Mouse (Mus musculus) forebrain, embryonic 14.5 days (tissue): ENCODE data around the gene Iqcd. TPM values are rescaled to one million over a fixed set of nuclear protein-coding genes. Genes with fewer than 3 reads are reported as not detected.

ENCODE experiments used
- ATAC-seq: fragments of 200-750 bp; cut with Nextera tagmentation; 2 replicates; pipeline ENCODE4 v1.8.0; 2017; ENCODE audit warnings: mild to moderate bottlenecking, moderate library complexity
- DNase-seq: peaks from one replicate; pipeline ENCODE4 v3.0.0-alpha.2; 2015; ENCODE audit warnings: low spot score
- H3K27ac ChIP-seq: fragments of 300-500 bp; sonication (generic); 2 replicates; pipeline ENCODE4 v1.5.1; 2014; ENCODE audit warnings: low read depth, mild to moderate bottlenecking, control low read depth, low read length, moderate library complexity
- H3K27me3 ChIP-seq: fragments of 300-500 bp; sonication (generic); replicated peaks from 2 replicates; pipeline ENCODE4 v1.6.1; 2014; ENCODE audit warnings: low read length, control low read depth, mixed read lengths; ENCODE audit not compliant: control insufficient read depth, insufficient read depth
- H3K36me3 ChIP-seq: fragments of 300-500 bp; sonication (generic); 2 replicates; pipeline ENCODE4 v1.6.1; 2014; ENCODE audit warnings: low read length, control low read depth; ENCODE audit not compliant: control insufficient read depth, insufficient read depth
- H3K4me1 ChIP-seq: fragments of 300-500 bp; sonication (generic); 2 replicates; pipeline ENCODE4 v1.6.1; 2014; ENCODE audit warnings: antibody characterized with exemption, low read length, control low read depth; ENCODE audit not compliant: control insufficient read depth, insufficient read depth
- H3K4me2 ChIP-seq: fragments of 300-500 bp; sonication (generic); 2 replicates; pipeline ENCODE4 v1.6.1; 2014; ENCODE audit warnings: mild to moderate bottlenecking, control low read depth, low read length
- H3K4me3 ChIP-seq: fragments of 300-500 bp; sonication (generic); 2 replicates; pipeline ENCODE4 v1.5.1; 2014; ENCODE audit warnings: low read depth, low read length, control low read depth
- H3K9ac ChIP-seq: fragments of 300-500 bp; sonication (generic); 2 replicates; pipeline ENCODE4 v1.6.1; 2014; ENCODE audit warnings: mild to moderate bottlenecking, low read length, control low read depth, moderate library complexity
- H3K9me3 ChIP-seq: fragments of 300-500 bp; sonication (generic); replicated peaks from 2 replicates; pipeline ENCODE4 v1.6.1; 2016; ENCODE audit warnings: low read length, control low read depth, mixed read lengths; ENCODE audit not compliant: control insufficient read depth
- whole genome bisulfite sequencing: fragments of 180-500 bp; shearing (Covaris S2); extraction: QIAGEN DNeasy Blood & Tissue Kit; methylation state at CpG from one replicate; pipeline ENCODE4 v1.1.7; 2014; 5-methylcytosine and 5-hydroxymethylcytosine counted together
- polyA plus RNA-seq: library from polyadenylated mRNA; unstranded; fragments of >200 nt; fragmentation: Nextera tagmentation; extraction: Ambion mirVana; gene quantifications from 2 replicates; pipeline ENCODE4 v1.2.1, GENCODE M21; 2014

Gene Iqcd
- polyA plus RNA-seq, 1 experiment from 2014 or later: 2.0 TPM

DNA sequence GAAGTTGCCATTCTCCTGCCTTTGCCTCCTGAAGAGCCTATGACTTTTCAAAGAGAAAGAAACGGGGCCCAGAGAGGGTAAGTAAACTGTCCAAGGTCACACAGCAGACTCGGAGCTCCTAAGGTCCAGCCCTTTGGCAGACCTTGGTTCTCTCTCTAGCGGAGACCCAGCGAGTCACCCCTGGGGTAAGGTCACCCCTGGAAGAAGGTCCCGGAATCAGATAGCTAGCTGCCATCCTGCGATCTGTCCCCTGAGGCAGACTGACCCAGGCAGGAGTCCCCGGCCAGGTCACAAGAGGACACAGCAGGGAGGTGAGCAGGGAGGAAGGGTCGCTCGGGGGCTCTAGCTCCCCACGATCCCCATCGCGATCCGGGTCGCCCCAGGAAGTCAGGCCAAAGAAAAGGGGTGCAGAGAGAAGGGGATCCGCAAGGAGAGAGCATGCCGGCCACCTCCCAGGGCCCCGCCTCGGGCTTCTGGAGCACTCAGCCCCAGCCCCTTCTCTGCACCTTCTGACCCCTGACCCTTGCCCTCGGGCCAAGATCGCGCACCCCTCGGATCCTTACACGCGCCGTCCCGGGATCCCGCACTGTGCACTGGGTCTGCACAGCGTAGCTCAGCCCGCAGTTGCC, 762 bp upstream of the Iqcd start:
- Histone ChIP-seq H3K36me3 (peaks cover 13% of the 10 kb centered on the region), H3K4me3 (peak overlapping the region; percentile 77), H3K4me1 (peaks cover 18% of the 10 kb centered on the region), H3K27me3 (no peaks in the 10 kb centered on the region), H3K9ac (peak overlapping the region; percentile 84), H3K27ac (peak overlapping the region; percentile 70; the same call in 1 of the 2 replicates), H3K4me2 (peak overlapping the region; percentile 99), H3K9me3 (no peaks in the 10 kb centered on the region; the same call in 1 of the 2 replicates)
- WGBS: 2% methylated on average over 27 of the region's 29 CpGs
- ATAC-seq: no peak
- DNase-seq: no peak

DNA sequence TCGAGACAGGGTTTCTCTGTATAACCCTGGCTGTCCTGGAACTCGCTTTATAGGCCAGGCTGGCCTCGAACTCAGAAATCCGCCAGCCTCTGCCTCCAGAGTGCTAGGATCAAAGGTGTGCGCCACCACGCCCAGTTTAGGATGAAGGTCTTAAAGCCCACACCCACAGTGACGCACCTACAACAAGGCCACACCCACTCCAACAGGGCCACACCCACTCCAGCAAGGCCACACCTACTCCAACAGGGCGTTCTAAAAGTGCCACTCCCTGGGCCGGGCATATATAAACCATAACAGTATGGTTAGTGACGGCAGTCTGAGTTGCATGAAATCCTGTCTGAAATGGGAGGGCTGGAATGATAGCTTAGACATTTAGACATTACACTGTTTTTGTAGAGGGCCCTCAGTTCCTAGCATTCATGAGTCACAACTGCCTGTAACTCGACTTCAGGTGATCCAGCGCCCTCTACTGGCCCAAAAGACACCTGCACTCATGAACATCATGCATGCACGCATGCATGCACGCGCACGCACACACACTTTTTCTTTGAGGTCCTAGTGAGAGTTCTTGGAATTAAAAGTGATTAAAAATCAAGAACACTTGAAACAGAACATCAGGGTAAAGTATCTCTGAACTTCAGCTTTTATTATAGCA, 1.7 kb downstream of the Iqcd start:
- Histone ChIP-seq H3K36me3 (no peaks in the 10 kb centered on the region), H3K4me3 (no peak overlapping the region), H3K4me2 (no peak overlapping the region), H3K27me3 (no peaks in the 10 kb centered on the region), H3K4me1 (peaks cover 18% of the 10 kb centered on the region), H3K9me3 (no peaks in the 10 kb centered on the region; the same call in 1 of the 2 replicates), H3K9ac (no peak overlapping the region), H3K27ac (no peak overlapping the region)
- 78% methylated on average over 16 of the region's 16 CpGs for WGBS
- ATAC-seq (no peak), DNase-seq (no peak)

DNA sequence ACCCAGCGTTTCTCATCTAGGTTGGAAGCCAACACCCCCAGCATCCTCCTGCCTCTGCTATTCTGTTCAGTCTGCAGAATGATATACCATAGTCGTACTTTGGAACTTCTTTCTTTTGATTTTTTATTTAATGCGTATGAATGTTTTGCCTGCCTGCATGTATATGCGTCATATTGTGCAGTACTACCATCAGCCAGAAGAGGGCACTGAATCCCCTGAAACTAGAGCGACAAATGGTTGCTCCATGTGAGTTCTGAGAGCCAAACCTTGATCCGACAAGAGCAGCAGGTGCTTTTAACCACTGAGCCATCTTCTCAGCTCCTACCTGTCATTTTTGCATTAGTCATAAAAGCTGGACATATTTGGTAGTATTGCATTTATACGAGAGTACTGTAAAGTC, 3.3 kb downstream of the Iqcd start:
- Histone ChIP-seq H3K9ac (no peak overlapping the region), H3K4me3 (no peak overlapping the region), H3K36me3 (no peaks in the 10 kb centered on the region), H3K9me3 (no peaks in the 10 kb centered on the region; the same call in 1 of the 2 replicates), H3K27me3 (no peaks in the 10 kb centered on the region), H3K4me1 (peaks cover 13% of the 10 kb centered on the region), H3K4me2 (no peak overlapping the region), H3K27ac (no peak overlapping the region)
- ATAC-seq (no peak), DNase-seq (no peak)
- WGBS: 70% methylated on average over 7 of the region's 7 CpGs

DNA sequence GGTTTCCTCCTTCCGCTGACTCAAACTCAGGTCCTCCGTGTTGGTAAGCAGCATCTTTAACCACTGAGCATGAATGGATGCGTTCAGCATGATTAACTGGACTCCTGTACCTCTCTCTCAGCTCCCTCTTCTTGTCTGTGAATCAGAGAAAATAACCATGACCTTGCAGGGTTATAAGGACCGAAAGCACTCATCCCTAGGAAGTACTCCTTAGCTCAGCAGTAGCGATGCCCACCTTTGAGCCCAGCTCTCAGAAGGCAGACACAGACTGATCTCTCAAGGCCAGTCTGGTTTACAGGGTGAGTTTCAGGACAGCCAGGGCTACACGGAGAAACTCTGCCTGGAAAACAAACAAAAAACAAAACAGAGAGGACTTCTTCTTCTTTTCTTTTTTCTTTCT, 5.7 kb downstream of the Iqcd start:
- H3K4me1 ChIP-seq: no peaks in the 10 kb centered on the region
- H3K36me3 ChIP-seq: no peaks in the 10 kb centered on the region
- H3K27ac ChIP-seq: no peak overlapping the region
- no peak overlapping the region for H3K4me2 ChIP-seq
- no peaks in the 10 kb centered on the region; the same call in 1 of the 2 replicates for H3K9me3 ChIP-seq
- no peak for ATAC-seq
- H3K27me3 ChIP-seq: no peaks in the 10 kb centered on the region
- H3K4me3 ChIP-seq: no peak overlapping the region
- 89% methylated on average over 6 of the region's 6 CpGs for WGBS
- no peak overlapping the region for H3K9ac ChIP-seq
- no peak for DNase-seq

GRCm38 (mm10) chr5:120599625-120600024, 10.8 kb downstream of the Iqcd start:
- no peak for ATAC-seq

DNA sequence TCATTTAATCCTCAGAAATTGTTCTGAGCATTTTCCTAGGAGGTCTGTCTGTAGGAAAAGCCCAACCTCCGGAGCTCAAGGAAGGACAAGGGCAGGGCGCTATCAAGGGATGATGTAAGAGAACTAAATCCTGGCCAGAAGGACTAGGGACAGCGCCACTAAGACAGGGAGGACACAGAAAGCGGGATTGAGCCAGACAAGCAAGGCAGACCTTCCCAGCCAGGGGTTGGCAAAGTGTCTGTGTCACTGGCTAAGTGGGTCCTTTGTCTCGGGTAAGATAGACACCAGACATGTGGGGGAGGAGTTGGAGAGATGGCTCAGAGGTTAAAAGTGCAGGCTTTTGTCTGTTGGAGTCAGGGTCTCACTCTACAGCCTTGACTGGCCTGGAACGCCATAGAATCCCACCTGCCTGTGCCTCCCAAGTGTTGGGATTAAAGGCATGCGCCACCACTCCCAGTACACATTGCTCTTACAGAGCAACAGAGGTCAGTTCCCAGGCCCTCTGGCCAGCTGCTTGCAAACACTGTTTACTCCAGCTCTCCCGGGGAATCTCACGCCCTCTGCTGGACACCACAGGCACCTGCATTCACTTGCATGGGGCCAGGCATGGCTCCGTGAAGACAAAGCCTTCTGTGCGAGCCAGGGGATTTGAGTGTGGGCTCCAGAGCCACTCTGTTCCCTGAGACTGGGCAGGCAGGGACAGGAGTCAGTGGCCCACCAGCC, 12.3 kb downstream of the Iqcd start:
- no peak for DNase-seq
- peaks cover 2% of the 10 kb centered on the region; the same call in 1 of the 2 replicates for H3K4me1 ChIP-seq
- H3K9ac ChIP-seq: no peak overlapping the region
- 62% methylated on average over 11 of the region's 11 CpGs for WGBS
- no peak overlapping the region for H3K4me2 ChIP-seq
- H3K4me3 ChIP-seq: no peak overlapping the region
- no peaks in the 10 kb centered on the region for H3K9me3 ChIP-seq
- no peak overlapping the region for H3K27ac ChIP-seq
- H3K27me3 ChIP-seq: no peaks in the 10 kb centered on the region
- H3K36me3 ChIP-seq: no peaks in the 10 kb centered on the region
- ATAC-seq: no peak

More at GRCm38 (mm10) chr5:120599625-120600024, 10.8 kb downstream of the Iqcd start:
- no peak for DNase-seq
- Histone ChIP-seq H3K4me1 (no peaks in the 10 kb centered on the region), H3K4me3 (no peak overlapping the region), H3K27ac (no peak overlapping the region), H3K27me3 (no peaks in the 10 kb centered on the region), H3K9ac (no peak overlapping the region), H3K4me2 (no peak overlapping the region), H3K9me3 (no peaks in the 10 kb centered on the region), H3K36me3 (no peaks in the 10 kb centered on the region)
- 94% methylated on average over 6 of the region's 6 CpGs for WGBS

DNA sequence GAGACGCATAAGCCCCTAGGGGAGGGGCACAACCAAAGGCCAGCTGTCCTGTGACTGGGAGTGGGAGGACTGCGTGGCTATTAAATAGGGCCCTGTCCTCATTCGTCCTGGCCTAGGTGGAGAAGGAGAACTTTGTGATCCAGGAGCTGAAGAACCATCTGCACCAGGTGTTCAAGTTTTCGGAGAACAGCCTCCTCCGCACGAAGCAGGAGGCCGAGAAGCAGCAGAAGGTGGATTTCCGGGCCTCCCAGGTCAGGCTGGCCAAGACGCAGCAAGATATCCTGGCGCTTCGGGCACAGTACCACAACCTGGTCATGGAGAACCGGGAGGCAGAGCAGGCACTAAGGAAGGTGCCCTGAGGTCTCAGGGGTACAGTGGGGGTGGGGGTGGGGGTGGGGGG, 13.4 kb downstream of the Iqcd start:
- ATAC-seq (no peak), DNase-seq (no peak)
- H3K4me3 ChIP-seq: no peak overlapping the region
- no peaks in the 10 kb centered on the region for H3K27me3 ChIP-seq
- no peak overlapping the region for H3K9ac ChIP-seq
- H3K27ac ChIP-seq: no peak overlapping the region
- no peak overlapping the region for H3K4me2 ChIP-seq
- H3K9me3 ChIP-seq: no peaks in the 10 kb centered on the region
- no peaks in the 10 kb centered on the region for H3K36me3 ChIP-seq
- peaks cover 2% of the 10 kb centered on the region; the same call in 1 of the 2 replicates for H3K4me1 ChIP-seq
- 88% methylated on average over 12 of the region's 12 CpGs for WGBS

DNA sequence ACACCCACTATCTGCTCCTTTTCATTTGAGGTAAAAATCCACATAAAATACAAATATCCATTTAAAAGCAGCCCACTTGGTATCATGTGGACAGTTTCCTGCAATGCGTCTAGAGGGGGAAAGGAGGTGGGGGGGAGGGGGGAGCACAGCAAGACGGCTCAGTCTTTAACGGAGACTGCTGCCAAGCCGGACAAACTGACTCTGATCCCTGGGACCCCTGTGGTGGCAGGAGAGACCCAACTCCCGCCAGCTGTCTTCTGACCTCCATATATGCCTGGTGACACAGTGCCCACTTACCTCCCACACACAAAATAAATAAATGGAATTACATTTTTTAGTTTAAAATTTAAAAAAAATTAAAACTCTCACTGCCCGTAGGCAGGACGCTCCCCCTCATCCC, 14.7 kb downstream of the Iqcd start:
- no peaks in the 10 kb centered on the region for H3K36me3 ChIP-seq
- peaks cover 2% of the 10 kb centered on the region; the same call in 1 of the 2 replicates for H3K4me1 ChIP-seq
- no peak overlapping the region for H3K9ac ChIP-seq
- H3K4me3 ChIP-seq: no peak overlapping the region
- H3K27ac ChIP-seq: no peak overlapping the region
- WGBS: 57% methylated on average over 7 of the region's 7 CpGs
- ATAC-seq (no peak), DNase-seq (no peak)
- H3K27me3 ChIP-seq: no peaks in the 10 kb centered on the region
- H3K9me3 ChIP-seq: no peaks in the 10 kb centered on the region
- no peak overlapping the region for H3K4me2 ChIP-seq
